Mouse (Mus musculus) heart, adult 2 months (tissue): ENCODE results near the gene Hhex. TPM values are rescaled to one million over a fixed set of nuclear protein-coding genes. Genes with fewer than 3 reads are reported as not detected.
A peak's percentile ranks its signal among the peaks of the same experiment; 100 is the strongest.

Experiments used
- DNase-seq, 2 experiments: peaks; one replicate each; pipeline ENCODE4 v3.0.0; 2021
- H3K27ac ChIP-seq: fragments of 200-600 bp; 2 replicates; pipeline ENCODE4 v1.8.1; 2022
- H3K27me3 ChIP-seq: fragments of 200-500 bp; 2 replicates; pipeline ENCODE4 v1.6.1; 2012; ENCODE audit warnings: mild to moderate bottlenecking, low read length, inconsistent platforms, mixed read lengths; ENCODE audit not compliant: control insufficient read depth, insufficient read depth
- H3K36me3 ChIP-seq: fragments of 200-500 bp; 2 replicates; pipeline ENCODE4 v1.6.1; 2012; ENCODE audit warnings: low read length, inconsistent platforms; ENCODE audit not compliant: control insufficient read depth, insufficient read depth
- H3K4me1 ChIP-seq: fragments of 200-500 bp; 2 replicates; pipeline ENCODE4 v1.6.1; 2011; ENCODE audit warnings: low read length; ENCODE audit not compliant: control insufficient read depth, insufficient read depth
- H3K4me3 ChIP-seq: fragments of 200-600 bp; 2 replicates; pipeline ENCODE4 v1.8.1; 2022
- H3K79me2 ChIP-seq: fragments of 200-500 bp; replicated peaks from 2 replicates; pipeline ENCODE4 v1.6.1; 2012; ENCODE audit warnings: mild to moderate bottlenecking, inconsistent platforms, low read length, moderate library complexity, mixed read lengths; ENCODE audit not compliant: control insufficient read depth, insufficient read depth
- H3K9ac ChIP-seq: fragments of 200-500 bp; 2 replicates; pipeline ENCODE4 v1.6.1; 2012; ENCODE audit warnings: low read depth, mild to moderate bottlenecking, control low read depth, inconsistent platforms, low read length, mixed read lengths
- CTCF ChIP-seq: fragments of 200-600 bp; IDR thresholded peaks from 2 replicates; pipeline ENCODE4 v1.8.1; 2022; ENCODE audit warnings: antibody characterized with exemption, mild to moderate bottlenecking, moderate library complexity
- EP300 ChIP-seq: fragments of 200-500 bp; IDR thresholded peaks from 2 replicates; pipeline ENCODE4 v1.6.1; 2011; ENCODE audit warnings: low read depth, low read length, control low read depth; ENCODE audit not compliant: insufficient read depth
- POLR2A ChIP-seq: fragments of 200-500 bp; IDR thresholded peaks from 2 replicates; pipeline ENCODE4 v1.6.1; 2011; ENCODE audit warnings: mild to moderate bottlenecking, low read depth, low read length, control low read depth; ENCODE audit not compliant: insufficient read depth
- WGBS: fragments of 180-500 bp; shearing (Covaris S2); methylation state at CpG from one replicate; pipeline ENCODE4 v1.1.7; 2018; 5-methylcytosine and 5-hydroxymethylcytosine counted together
- intact Hi-C: fragments of 180-260 bp; cut with DNase I; formaldehyde crosslinking; loops from one replicate; pipeline ENCODE4 v1.15.1; 2025
- polyA plus RNA-seq: library from polyadenylated mRNA; depleted of rRNA; stranded (reverse); fragments of >200 nt; gene quantifications from 2 replicates; pipeline ENCODE4 v1.2.3, GENCODE M21; 2012
- total RNA-seq, 2 experiments: library from RNA; stranded (reverse); gene quantifications; 2 replicates each; pipeline ENCODE4 v1.2.3; 2021

Gene Hhex
- total and polyA plus RNA-seq, 3 experiments, result 2.2 to 4.2 (median 2.3) TPM

- H3K4me1 ChIP-seq, result no peaks in the 10 kb centered on the region
- DNase-seq, result peak in 1 of 2 experiments; percentile 6
- no peak for TF ChIP-seq POLR2A
- TF ChIP-seq CTCF, result no peak
- no peak for TF ChIP-seq EP300
Measured at GRCm38 (mm10) chr19:37471680-37472079, 37.1 kb downstream of the Hhex start.

DNA sequence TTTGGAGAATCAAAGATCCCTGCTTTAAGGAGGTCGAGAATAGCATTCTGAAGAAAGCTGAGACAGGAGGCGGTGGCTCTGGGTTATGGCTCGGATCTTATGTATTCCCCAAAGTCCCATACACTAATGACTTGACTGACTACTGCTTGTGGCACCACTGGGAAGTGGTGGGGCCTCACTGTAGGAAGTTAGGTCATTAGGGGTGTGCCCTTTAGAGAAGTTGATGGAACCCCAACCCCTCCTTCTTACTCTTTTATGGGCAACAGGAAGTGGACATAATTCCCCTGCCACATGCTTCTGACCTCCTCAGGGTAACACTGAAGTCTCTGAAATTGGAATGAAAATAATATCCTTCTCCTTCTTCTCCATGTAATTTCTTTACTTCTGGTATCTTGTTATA lies 38.0 kb downstream of the Hhex start:
- DNase-seq, result no peak
- no peak overlapping the region for H3K4me3 ChIP-seq
- WGBS, result 80% methylated on average over 3 of the region's 3 CpGs

More at GRCm38 (mm10) chr19:37471680-37472079, 37.1 kb downstream of the Hhex start:
- H3K79me2 ChIP-seq, result no peaks in the 10 kb centered on the region
- WGBS, result 55% methylated on average over 4 of the region's 4 CpGs
- H3K27ac ChIP-seq, result no peak overlapping the region
- H3K27me3 ChIP-seq, result no peaks in the 10 kb centered on the region
- no peak overlapping the region for H3K9ac ChIP-seq
- no peak overlapping the region for H3K4me3 ChIP-seq
- no peaks in the 10 kb centered on the region for H3K36me3 ChIP-seq
- intact Hi-C loops, result no loop called here

GRCm38 (mm10) chr19:37481704-37482103 lies 47.1 kb downstream of the Hhex start:
- WGBS, result 25% methylated on average over 8 of the region's 8 CpGs
- Histone ChIP-seq H3K27ac (no peak overlapping the region), H3K4me1 (no peaks in the 10 kb centered on the region; the same call in 1 of the 2 replicates), H3K79me2 (no peaks in the 10 kb centered on the region), H3K9ac (no peak overlapping the region), H3K27me3 (no peaks in the 10 kb centered on the region), H3K4me3 (no peak overlapping the region), H3K36me3 (no peaks in the 10 kb centered on the region)
- DNase-seq, result peak; percentile 19 to 30
- intact Hi-C loops, result loop anchor here (5.0 kb wide), 1 partner anchor 44 kb away; no protein-coding TSS in a partner anchor
- TF ChIP-seq EP300, result 0 out of 2 replicates have a peak, but pooled peaks have one; percentile 36
- TF ChIP-seq POLR2A, result peak; percentile 23; the same call in 1 of the 2 replicates
- no peak for TF ChIP-seq CTCF

More for the DNA sequence above, 38.0 kb downstream of the Hhex start:
- H3K36me3 ChIP-seq, result no peaks in the 10 kb centered on the region
- H3K4me1 ChIP-seq, result no peaks in the 10 kb centered on the region
- no peak overlapping the region for H3K27ac ChIP-seq
- H3K9ac ChIP-seq, result no peak overlapping the region
- no peaks in the 10 kb centered on the region for H3K79me2 ChIP-seq
- intact Hi-C loops, result no loop called here
- TF ChIP-seq EP300 (no peak), CTCF (no peak), POLR2A (no peak)
- H3K27me3 ChIP-seq, result no peaks in the 10 kb centered on the region

DNA sequence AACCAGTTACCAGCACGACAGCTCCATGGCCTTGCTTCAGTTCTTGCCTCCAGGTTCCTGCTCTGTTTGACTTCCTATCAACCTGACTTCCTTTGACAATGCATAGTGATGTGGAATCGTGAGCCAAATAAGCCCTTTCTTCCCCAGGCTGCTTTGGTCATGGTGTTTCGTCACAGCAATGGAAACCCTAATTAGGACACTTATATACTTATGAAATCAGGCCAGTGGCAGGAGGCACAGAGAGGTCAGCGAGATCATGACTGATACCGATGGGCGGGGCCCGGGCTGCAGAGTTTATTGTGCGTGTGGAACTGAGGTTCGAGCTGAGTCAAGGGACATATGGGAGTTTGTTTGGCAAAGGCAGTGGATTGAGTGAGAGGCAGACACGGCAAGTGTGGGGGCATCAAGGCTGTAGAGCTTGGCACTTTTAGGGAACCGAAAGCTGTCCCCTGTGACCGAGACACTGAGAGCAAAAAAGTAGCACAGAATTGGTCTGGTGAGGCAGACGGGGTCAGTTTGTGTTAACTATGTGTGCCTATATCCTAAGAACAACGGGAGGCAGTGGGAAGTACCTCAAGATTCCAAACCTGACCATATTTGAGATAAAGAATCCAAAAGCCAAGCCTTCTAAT lies 48.1 kb downstream of the Hhex start:
- Histone ChIP-seq H3K79me2 (no peaks in the 10 kb centered on the region), H3K27ac (no peak overlapping the region), H3K4me1 (no peaks in the 10 kb centered on the region; the same call in 1 of the 2 replicates), H3K9ac (no peak overlapping the region), H3K4me3 (no peak overlapping the region), H3K27me3 (no peaks in the 10 kb centered on the region), H3K36me3 (no peaks in the 10 kb centered on the region)
- intact Hi-C loops, result loop anchor here (5.0 kb wide), 1 partner anchor 45 kb away; no protein-coding TSS in a partner anchor
- TF ChIP-seq EP300 (no peak), POLR2A (no peak), CTCF (no peak)
- peak in 1 of 2 experiments; percentile 16 for DNase-seq
- WGBS, result 68% methylated on average over 14 of the region's 14 CpGs

DNA sequence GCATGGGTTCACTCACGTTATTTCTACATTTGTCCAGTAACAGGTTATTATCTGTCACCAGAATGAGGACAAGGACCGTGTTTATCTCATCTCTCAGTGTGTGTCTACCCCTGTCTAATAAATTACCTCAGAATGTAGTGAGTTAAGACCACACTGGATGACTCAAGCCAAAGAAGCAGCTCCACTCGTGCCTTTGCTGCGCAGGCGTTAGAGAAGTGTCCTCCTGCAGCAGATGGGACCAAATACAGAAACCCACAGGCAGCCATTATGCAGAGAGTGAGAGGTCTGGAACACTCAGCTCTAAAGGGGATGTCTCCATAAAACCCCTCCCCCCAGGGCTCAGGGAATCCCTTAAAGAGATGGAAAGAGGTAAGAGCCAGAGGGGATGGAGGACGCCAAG lies 50.2 kb downstream of the Hhex start:
- Histone ChIP-seq H3K9ac (no peak overlapping the region), H3K36me3 (no peaks in the 10 kb centered on the region), H3K79me2 (no peaks in the 10 kb centered on the region), H3K27me3 (no peaks in the 10 kb centered on the region), H3K4me1 (no peaks in the 10 kb centered on the region; the same call in 1 of the 2 replicates), H3K4me3 (no peak overlapping the region), H3K27ac (no peak overlapping the region)
- intact Hi-C loops, result loop anchor here (5.0 kb wide), 1 partner anchor 47 kb away; no protein-coding TSS in a partner anchor
- DNase-seq, result no peak
- 88% methylated on average over 6 of the region's 6 CpGs for WGBS
- TF ChIP-seq EP300 (no peak), CTCF (no peak), POLR2A (no peak)

GRCm38 (mm10) chr19:37486801-37487200 lies 52.2 kb downstream of the Hhex start:
- no peak for TF ChIP-seq CTCF
- TF ChIP-seq EP300, result no peak
- TF ChIP-seq POLR2A, result no peak
- Histone ChIP-seq H3K79me2 (no peaks in the 10 kb centered on the region), H3K4me3 (no peak overlapping the region), H3K4me1 (no peaks in the 10 kb centered on the region; the same call in 1 of the 2 replicates), H3K27ac (no peak overlapping the region), H3K36me3 (no peaks in the 10 kb centered on the region), H3K9ac (no peak overlapping the region), H3K27me3 (no peaks in the 10 kb centered on the region)
- 72% methylated on average over 6 of the region's 6 CpGs for WGBS
- intact Hi-C loops, result no loop called here
- no peak for DNase-seq
